Mouse (Mus musculus) hindbrain, embryonic 16.5 days (tissue): ENCODE results near the gene Fam169a. TPM values are rescaled to one million over a fixed set of nuclear protein-coding genes. Genes with fewer than 3 reads are reported as not detected.
"Not testable (repeated sequence)": the region's sequence is repeated elsewhere in the genome, so short reads cannot be mapped to it uniquely, and the experiment has no call there.

ENCODE experiments used
- ATAC-seq: fragments of 200-750 bp; cut with Nextera tagmentation; 2 replicates; pipeline ENCODE4 v1.8.0; 2017; ENCODE audit warnings: moderate TSS enrichment, moderate library complexity
- H3K27ac ChIP-seq: fragments of 300-500 bp; sonication (generic); 2 replicates; pipeline ENCODE4 v1.5.1; 2014; ENCODE audit warnings: low read depth, mild to moderate bottlenecking, control low read depth, low read length, moderate library complexity
- H3K27me3 ChIP-seq: fragments of 300-500 bp; sonication (generic); replicated peaks from 2 replicates; pipeline ENCODE4 v1.6.1; 2014; ENCODE audit warnings: low read length; ENCODE audit not compliant: control insufficient read depth, insufficient read depth
- H3K36me3 ChIP-seq: fragments of 300-500 bp; sonication (generic); 2 replicates; pipeline ENCODE4 v1.6.1; 2014; ENCODE audit warnings: mild to moderate bottlenecking, low read length, moderate library complexity, mixed read lengths; ENCODE audit not compliant: control insufficient read depth, insufficient read depth
- H3K4me1 ChIP-seq: fragments of 300-500 bp; sonication (generic); 2 replicates; pipeline ENCODE4 v1.6.1; 2014; ENCODE audit warnings: low read depth, low read length; ENCODE audit not compliant: control insufficient read depth, insufficient read depth
- H3K4me2 ChIP-seq: fragments of 300-500 bp; sonication (generic); 2 replicates; pipeline ENCODE4 v1.6.1; 2014; ENCODE audit warnings: mild to moderate bottlenecking, low read length, control low read depth, moderate library complexity
- H3K4me3 ChIP-seq: fragments of 300-500 bp; sonication (generic); 2 replicates; pipeline ENCODE4 v1.5.1; 2014; ENCODE audit warnings: mild to moderate bottlenecking, low read length, control low read depth, moderate library complexity
- H3K9ac ChIP-seq: fragments of 300-500 bp; sonication (generic); 2 replicates; pipeline ENCODE4 v1.6.1; 2014; ENCODE audit warnings: low read depth, mild to moderate bottlenecking, control low read depth, low read length, moderate library complexity
- H3K9me3 ChIP-seq: fragments of 300-500 bp; sonication (generic); 2 replicates; pipeline ENCODE4 v1.6.1; 2014; ENCODE audit warnings: mild to moderate bottlenecking, low read length, moderate library complexity; ENCODE audit not compliant: control insufficient read depth
- WGBS: fragments of 180-500 bp; shearing (Covaris S2); extraction: QIAGEN DNeasy Blood & Tissue Kit; methylation state at CpG from one replicate; pipeline ENCODE4 v1.1.7; 2014; 5-methylcytosine and 5-hydroxymethylcytosine counted together
- polyA plus RNA-seq: library from polyadenylated mRNA; unstranded; fragments of >200 nt; fragmentation: Nextera tagmentation; extraction: Ambion mirVana; gene quantifications from 2 replicates; pipeline ENCODE4 v1.2.1, GENCODE M21; 2015

Fam169a gene
- polyA plus RNA-seq, 1 experiment from 2014 or later = 28.1 TPM

DNA sequence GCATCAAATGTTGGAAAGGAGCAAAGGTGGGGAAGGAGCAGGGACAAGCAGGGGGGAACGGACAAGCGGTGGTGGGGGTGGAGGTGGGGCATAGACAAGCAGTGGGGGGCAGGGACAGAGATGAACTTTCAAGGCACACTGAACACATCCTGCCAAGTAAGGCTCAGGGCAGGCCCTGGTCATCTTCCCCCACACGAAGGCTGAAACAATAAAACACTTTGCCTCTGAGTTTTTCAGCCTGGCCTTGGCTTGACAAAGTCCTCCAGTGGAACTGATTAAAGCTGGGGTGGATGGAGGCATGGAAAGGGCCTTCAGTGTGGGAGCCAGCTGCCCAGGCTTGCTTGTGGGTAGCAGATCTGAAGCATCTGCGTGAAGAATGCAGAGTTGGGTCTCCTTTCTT is 9.3 kb upstream of the Fam169a start:
- Histone ChIP-seq H3K4me2 (no peak overlapping the region), H3K27ac (no peak overlapping the region), H3K9ac (no peak overlapping the region), H3K9me3 (no peaks in the 10 kb centered on the region), H3K27me3 (no peaks in the 10 kb centered on the region), H3K4me3 (no peak overlapping the region), H3K36me3 (no peaks in the 10 kb centered on the region), H3K4me1 (no peaks in the 10 kb centered on the region; the same call in 1 of the 2 replicates)
- WGBS = 52% methylated on average over 4 of the region's 4 CpGs
- ATAC-seq = no peak

DNA sequence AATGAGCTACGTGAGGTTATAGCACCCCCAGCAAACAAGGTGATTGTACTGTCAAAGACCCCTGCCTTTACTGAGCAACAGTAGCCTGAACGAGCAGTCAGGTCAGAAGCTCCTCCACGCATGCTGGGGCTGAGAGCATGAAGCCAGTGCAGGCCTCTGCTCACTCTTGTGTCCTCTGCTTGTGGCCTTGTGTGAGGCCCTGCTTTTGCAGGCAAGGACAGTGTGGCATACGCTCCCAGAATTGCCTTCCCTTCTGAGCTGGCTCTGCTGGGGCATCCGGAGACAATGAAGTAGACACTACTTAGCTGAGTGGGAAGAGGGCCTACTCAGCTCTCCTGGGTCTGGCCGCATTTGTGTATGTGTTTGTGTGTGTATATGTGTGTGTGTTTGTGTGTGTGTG is 7.3 kb upstream of the Fam169a start:
- Histone ChIP-seq H3K36me3 (no peaks in the 10 kb centered on the region), H3K27me3 (no peaks in the 10 kb centered on the region), H3K4me1 (no peaks in the 10 kb centered on the region), H3K27ac (no peak overlapping the region), H3K4me2 (no peak overlapping the region), H3K9ac (no peak overlapping the region), H3K4me3 (no peak overlapping the region), H3K9me3 (no peaks in the 10 kb centered on the region)
- 91% methylated on average over 6 of the region's 6 CpGs for WGBS
- ATAC-seq = no peak

DNA sequence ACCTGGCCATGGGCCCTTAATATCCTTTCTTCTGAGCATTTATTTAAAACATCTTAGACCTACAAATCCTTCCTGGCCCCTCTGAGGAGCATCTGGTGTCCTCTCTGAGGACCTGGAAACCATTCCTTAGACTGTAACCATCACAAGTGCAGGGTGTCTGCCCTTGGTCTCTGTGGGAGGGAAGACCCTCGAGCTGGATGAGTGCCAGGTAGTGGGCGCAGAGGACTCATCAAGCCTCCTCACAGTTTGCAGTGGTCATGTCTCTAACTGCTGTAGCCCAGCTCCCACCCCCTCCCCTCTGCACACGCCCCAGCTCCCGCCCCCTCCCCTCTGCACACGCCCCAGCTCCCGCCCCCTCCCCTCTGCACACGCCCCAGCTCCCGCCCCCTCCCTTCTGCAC is 6.8 kb upstream of the Fam169a start:
- H3K9ac ChIP-seq = no peak overlapping the region
- H3K9me3 ChIP-seq = no peaks in the 10 kb centered on the region
- no peak overlapping the region for H3K27ac ChIP-seq
- no peak for ATAC-seq
- H3K4me1 ChIP-seq = no peaks in the 10 kb centered on the region
- no peak overlapping the region for H3K4me2 ChIP-seq
- no peak overlapping the region for H3K4me3 ChIP-seq
- no peaks in the 10 kb centered on the region for H3K36me3 ChIP-seq
- WGBS = 52% methylated on average over 6 of the region's 8 CpGs
- no peaks in the 10 kb centered on the region for H3K27me3 ChIP-seq

DNA sequence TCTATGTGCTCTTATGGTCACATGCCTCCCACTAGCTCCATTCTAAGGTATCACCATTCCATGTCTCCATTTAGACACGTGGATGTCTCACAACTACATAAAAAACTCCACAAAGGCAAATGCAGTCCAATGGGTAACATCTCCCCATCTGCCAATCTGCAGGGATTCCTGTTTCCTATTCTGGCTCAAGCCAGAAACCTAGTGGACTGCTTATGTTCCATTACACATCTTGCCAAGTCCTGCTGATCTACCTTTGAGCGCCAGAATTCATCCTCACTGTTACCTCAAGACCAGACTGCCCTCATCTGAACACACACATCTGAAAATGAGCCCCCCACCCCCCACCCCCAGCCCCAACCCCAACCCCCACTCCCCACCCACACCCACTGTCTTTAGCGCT is 4.9 kb upstream of the Fam169a start:
- no peak overlapping the region for H3K9ac ChIP-seq
- H3K9me3 ChIP-seq = no peaks in the 10 kb centered on the region
- H3K27me3 ChIP-seq = no peaks in the 10 kb centered on the region
- H3K27ac ChIP-seq = no peak overlapping the region
- no peak for ATAC-seq
- no peaks in the 10 kb centered on the region for H3K36me3 ChIP-seq
- WGBS = 84% methylated on average over 3 of the region's 3 CpGs
- no peak overlapping the region for H3K4me3 ChIP-seq
- no peak overlapping the region for H3K4me2 ChIP-seq
- H3K4me1 ChIP-seq = no peaks in the 10 kb centered on the region

DNA sequence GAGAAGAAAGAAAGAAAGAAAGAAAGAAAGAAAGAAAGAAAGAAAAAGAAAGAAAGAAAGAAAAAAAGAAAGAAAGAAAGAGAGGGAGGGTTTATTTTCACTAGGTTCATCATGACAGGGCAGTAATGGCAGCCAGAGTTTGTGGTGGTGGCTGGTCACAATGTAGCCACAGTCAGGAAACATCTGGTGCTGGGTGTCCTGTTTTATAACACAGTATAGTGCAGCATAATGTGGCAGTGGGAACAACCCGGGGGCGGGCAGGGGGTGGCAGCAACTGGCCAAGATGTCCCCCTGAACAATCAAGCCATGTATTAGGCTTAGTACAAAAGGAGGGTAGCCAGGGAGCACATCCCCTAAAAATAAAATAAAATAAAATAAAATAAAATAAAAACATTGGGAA is 3.7 kb upstream of the Fam169a start:
- Histone ChIP-seq H3K27me3 (no peaks in the 10 kb centered on the region), H3K36me3 (no peaks in the 10 kb centered on the region), H3K9ac (no peak overlapping the region), H3K4me1 (no peaks in the 10 kb centered on the region), H3K4me2 (no peak overlapping the region), H3K27ac (no peak overlapping the region), H3K4me3 (no peak overlapping the region), H3K9me3 (no peaks in the 10 kb centered on the region)
- 87% methylated on average over 2 of the region's 2 CpGs for WGBS
- ATAC-seq = no peak

DNA sequence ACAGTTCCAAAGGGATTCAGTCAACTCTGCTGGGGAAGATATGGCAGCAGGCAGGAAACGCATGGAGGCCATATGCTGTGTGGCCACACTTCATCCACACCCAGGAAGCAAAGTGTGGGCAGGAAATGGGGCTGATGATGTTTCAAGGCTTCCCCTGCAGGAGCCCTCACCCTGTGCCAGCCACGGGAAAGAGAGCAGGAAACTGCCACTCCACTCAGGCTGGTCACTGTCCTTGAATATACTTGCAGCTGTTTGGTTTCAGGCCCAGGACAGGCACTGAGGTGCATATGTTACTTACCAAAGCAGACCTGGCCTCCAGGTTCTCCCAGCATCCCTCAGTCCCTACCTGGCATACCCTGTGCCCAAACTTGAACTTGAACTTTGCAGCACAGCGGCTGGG is 2.7 kb upstream of the Fam169a start:
- Histone ChIP-seq H3K36me3 (no peaks in the 10 kb centered on the region), H3K27me3 (no peaks in the 10 kb centered on the region), H3K4me1 (no peaks in the 10 kb centered on the region), H3K4me2 (peak overlapping the region; percentile 17; the same call in 1 of the 2 replicates), H3K9me3 (no peaks in the 10 kb centered on the region), H3K27ac (no peak overlapping the region), H3K4me3 (no peak overlapping the region), H3K9ac (no peak overlapping the region)
- no peak for ATAC-seq
- WGBS = 45% methylated on average over 3 of the region's 3 CpGs

DNA sequence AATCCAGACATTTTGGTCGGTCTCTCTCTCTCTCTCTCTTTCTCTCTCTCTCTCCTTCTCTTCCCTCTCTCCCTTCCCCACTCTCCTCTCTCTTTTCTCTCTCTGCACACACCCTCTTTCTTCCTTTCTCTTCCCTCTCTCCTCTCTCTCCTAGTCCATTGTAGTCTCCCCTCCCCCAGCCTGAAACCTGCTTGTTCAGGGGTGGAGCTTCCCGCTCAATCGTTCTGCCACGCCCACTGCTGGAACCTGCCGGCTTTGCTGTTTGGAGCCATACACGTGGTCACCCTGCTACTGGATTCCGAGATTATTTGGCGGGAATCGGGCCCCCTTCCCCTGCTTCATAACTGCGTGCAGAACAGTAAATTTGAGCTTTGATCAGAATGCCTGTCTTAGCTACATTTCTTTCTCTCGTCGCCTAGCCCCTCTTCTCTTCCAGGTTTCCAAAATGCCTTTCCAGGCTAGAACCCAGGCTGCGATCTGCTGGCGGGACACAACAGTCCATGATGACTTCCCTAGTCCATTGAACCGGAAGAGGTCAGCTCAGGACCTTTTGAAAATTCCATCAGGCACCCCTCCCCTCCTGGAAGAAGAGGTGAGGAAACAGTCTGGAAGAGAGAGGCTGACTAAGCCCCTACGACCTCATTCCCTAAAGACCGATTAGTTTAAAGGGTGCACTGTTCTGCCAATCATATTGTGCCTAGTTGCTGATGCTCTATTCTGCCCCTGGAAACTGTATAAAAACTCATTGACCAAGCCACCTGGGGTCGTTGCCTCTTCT is 2.1 kb upstream of the Fam169a start:
- not testable (repeated sequence) for H3K9me3 ChIP-seq, H3K4me3 ChIP-seq, ATAC-seq, H3K9ac ChIP-seq, H3K27ac ChIP-seq, H3K4me1 ChIP-seq, H3K36me3 ChIP-seq, H3K27me3 ChIP-seq
- 37% methylated on average over 18 of the region's 18 CpGs for WGBS
- peak overlapping the region; percentile 17; the same call in 1 of the 2 replicates for H3K4me2 ChIP-seq

DNA sequence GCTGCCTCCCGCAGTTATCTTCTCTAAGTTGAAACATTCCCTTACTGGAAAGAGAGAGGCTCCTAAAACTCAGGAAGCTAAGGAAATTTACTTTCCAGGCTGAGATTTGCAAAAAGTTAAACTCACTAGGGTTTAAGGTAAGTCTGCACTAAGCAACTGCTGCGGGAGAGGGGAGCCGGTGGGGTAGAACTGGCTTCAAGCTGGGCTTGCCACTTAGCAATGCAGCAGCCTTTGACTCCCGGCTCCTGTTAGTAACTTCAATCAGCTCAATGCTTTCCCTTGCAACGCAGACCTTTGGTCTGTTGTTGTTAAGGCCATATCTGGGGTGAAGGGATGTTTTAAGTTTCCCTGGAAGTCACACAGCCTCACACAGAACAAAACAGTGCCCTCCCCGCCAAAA is 605 bp downstream of the Fam169a start:
- Histone ChIP-seq H3K4me2 (no peak overlapping the region), H3K36me3 (no peaks in the 10 kb centered on the region), H3K9ac (no peak overlapping the region), H3K27me3 (no peaks in the 10 kb centered on the region), H3K4me1 (no peaks in the 10 kb centered on the region), H3K9me3 (no peaks in the 10 kb centered on the region), H3K27ac (no peak overlapping the region), H3K4me3 (no peak overlapping the region)
- WGBS = 12% methylated on average over 6 of the region's 6 CpGs
- no peak for ATAC-seq

DNA sequence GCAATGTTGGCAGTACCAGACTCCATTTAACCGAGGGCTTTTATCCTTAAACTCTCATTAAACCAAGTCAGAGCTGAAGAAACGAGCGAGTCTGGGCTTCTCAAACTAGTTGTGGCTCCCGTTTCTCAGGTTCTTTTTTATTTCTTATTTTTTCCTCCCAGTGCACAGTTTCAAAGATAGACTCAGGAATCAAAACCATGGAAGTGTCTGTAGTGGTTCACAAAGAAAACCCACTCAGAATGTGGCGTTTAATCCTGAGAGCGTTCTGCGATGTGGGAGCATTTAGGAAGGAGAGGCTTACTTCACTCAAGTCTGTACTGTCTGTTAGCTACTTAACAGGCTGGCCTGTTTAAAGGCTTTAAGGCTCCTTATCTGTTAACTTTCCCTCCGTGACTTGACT is 1.1 kb downstream of the Fam169a start:
- no peak overlapping the region for H3K27ac ChIP-seq
- 52% methylated on average over 8 of the region's 8 CpGs for WGBS

More for the DNA sequence above, 1.1 kb downstream of the Fam169a start:
- Histone ChIP-seq H3K4me3 (no peak overlapping the region), H3K4me1 (peaks cover 1% of the 10 kb centered on the region), H3K9me3 (no peaks in the 10 kb centered on the region), H3K9ac (no peak overlapping the region), H3K36me3 (no peaks in the 10 kb centered on the region), H3K27me3 (no peaks in the 10 kb centered on the region), H3K4me2 (no peak overlapping the region)
- ATAC-seq = no peak
